Mouse (Mus musculus) liver, embryonic 15.5 days (tissue): ENCODE results near the gene Crygb. TPM values are rescaled to one million over a fixed set of nuclear protein-coding genes. Genes with fewer than 3 reads are reported as not detected.

Experiments
- ATAC-seq: fragments of 200-750 bp; cut with Nextera tagmentation; 2 replicates; pipeline ENCODE4 v1.8.0; 2017; ENCODE audit warnings: moderate number of reproducible peaks, mild to moderate bottlenecking, moderate library complexity; ENCODE audit not compliant: insufficient read depth
- H3K27ac ChIP-seq: fragments of 300-500 bp; sonication (generic); replicated peaks from 2 replicates; pipeline ENCODE4 v1.5.1; 2015; ENCODE audit warnings: mild to moderate bottlenecking, inconsistent platforms
- H3K27me3 ChIP-seq: fragments of 300-500 bp; sonication (generic); 2 replicates; pipeline ENCODE4 v1.6.1; 2015; ENCODE audit warnings: mild to moderate bottlenecking, inconsistent platforms
- H3K36me3 ChIP-seq: fragments of 300-500 bp; sonication (generic); replicated peaks from 2 replicates; pipeline ENCODE4 v1.6.1; 2015; ENCODE audit warnings: moderate library complexity, mild to moderate bottlenecking, inconsistent platforms
- H3K4me1 ChIP-seq: fragments of 300-500 bp; sonication (generic); replicated peaks from 2 replicates; pipeline ENCODE4 v1.6.1; 2015; ENCODE audit warnings: inconsistent platforms
- H3K4me2 ChIP-seq: fragments of 300-500 bp; sonication (generic); 2 replicates; pipeline ENCODE4 v1.6.1; 2015; ENCODE audit warnings: moderate library complexity, mild to moderate bottlenecking, inconsistent platforms
- H3K4me3 ChIP-seq: fragments of 300-500 bp; sonication (generic); replicated peaks from 2 replicates; pipeline ENCODE4 v1.5.1; 2015; ENCODE audit warnings: mild to moderate bottlenecking, inconsistent platforms
- H3K9ac ChIP-seq: fragments of 300-500 bp; sonication (generic); 2 replicates; pipeline ENCODE4 v1.6.1; 2015; ENCODE audit warnings: moderate library complexity, mild to moderate bottlenecking, inconsistent platforms
- H3K9me3 ChIP-seq: fragments of 300-500 bp; sonication (generic); replicated peaks from 2 replicates; pipeline ENCODE4 v1.6.1; 2016; ENCODE audit warnings: inconsistent platforms
- WGBS: fragments of 180-500 bp; shearing (Covaris S2); methylation state at CpG from one replicate; pipeline ENCODE4 v1.1.7; 2015; ENCODE audit warnings: mixed read lengths; ENCODE audit not compliant: insufficient replicate concordance; 5-methylcytosine and 5-hydroxymethylcytosine counted together
- polyA plus RNA-seq: library from polyadenylated mRNA; unstranded; fragments of >200 nt; fragmentation: Nextera tagmentation; extraction: Ambion mirVana; gene quantifications from 2 replicates; pipeline ENCODE4 v1.2.1, GENCODE M21; 2015

The Crygb gene
- polyA plus RNA-seq, 1 experiment from 2014 or later, result not detected

DNA sequence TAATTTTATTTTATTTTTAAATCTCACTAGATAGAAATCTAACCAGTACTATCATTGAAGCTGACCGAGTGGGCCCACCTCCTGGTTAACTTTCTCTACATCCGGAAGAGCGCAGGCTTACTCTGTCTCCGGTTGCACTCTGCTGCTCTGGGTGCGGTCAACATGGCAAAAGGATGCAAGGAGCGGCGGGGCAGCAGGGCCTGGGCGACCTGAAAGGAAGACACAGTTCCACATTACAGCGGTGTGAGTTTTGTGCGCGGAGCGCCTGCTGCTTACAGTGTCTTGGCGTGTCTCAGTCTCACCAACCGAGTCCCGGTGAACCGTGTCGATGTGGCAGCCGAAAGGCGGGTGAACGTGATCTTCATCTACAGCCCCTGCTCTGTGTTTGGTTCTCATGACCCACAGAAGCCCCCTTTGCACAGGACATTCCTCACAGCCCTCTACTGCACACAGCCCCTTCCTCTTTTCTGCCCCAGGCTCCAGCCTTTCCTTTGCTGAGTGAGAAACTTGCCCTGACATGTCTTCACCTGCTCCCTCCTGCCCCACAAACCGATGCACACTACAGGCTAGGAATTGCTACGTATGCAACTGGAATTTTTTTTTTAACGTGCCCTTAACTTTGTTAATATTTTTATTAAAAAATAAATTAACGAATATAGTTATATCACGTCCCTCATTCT is 27.8 kb upstream of the Crygb start:
- WGBS, result 66% methylated on average over 25 of the region's 25 CpGs
- H3K4me2 ChIP-seq, result no peak overlapping the region

GRCm38 (mm10) chr1:65109196-65109595 is 27.1 kb upstream of the Crygb start:
- WGBS, result 45% methylated on average over 8 of the region's 8 CpGs
- no peak for ATAC-seq
- Histone ChIP-seq H3K9ac (no peak overlapping the region), H3K4me1 (peaks cover 5% of the 10 kb centered on the region; the same call in 1 of the 2 replicates), H3K27me3 (no peaks in the 10 kb centered on the region), H3K36me3 (no peaks in the 10 kb centered on the region), H3K4me2 (no peak overlapping the region), H3K4me3 (no peak overlapping the region), H3K27ac (no peak overlapping the region), H3K9me3 (no peaks in the 10 kb centered on the region)

More for the DNA sequence above, 27.8 kb upstream of the Crygb start:
- Histone ChIP-seq H3K36me3 (no peaks in the 10 kb centered on the region), H3K4me3 (no peak overlapping the region), H3K9ac (no peak overlapping the region), H3K4me1 (peaks cover 5% of the 10 kb centered on the region; the same call in 1 of the 2 replicates), H3K9me3 (no peaks in the 10 kb centered on the region), H3K27ac (no peak overlapping the region), H3K27me3 (no peaks in the 10 kb centered on the region)
- ATAC-seq, result no peak

DNA sequence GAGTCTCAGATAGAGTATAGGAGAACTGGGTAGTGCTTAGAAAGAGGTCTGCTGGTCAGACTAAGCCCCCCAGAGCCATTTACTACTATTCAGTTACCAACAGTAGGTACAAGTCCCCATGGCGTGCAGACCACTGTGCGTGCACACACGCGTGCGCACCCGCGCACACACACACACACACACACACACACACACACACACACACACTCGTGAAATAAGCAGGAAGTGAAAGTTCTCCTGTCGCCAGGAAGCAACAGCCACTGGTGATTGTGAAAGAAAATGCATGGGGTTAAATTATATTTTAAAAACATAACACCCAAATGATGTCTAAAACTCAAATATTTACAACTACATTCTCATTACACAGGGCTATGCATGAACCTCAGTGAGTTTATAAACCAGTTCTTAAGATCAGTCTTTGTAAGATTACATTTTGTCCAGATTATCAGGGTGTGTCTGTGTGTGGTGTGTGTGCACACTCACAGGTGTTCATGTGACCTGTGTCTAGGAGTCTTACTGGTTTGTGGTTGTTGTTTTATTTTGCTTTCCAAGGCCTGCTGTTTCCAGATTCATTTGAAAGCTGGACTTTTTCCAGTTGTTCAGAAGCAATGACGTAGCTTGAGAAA is 25.7 kb upstream of the Crygb start:
- peaks cover 1% of the 10 kb centered on the region; the same call in 1 of the 2 replicates for H3K4me1 ChIP-seq
- H3K4me3 ChIP-seq, result no peak overlapping the region
- H3K27ac ChIP-seq, result no peak overlapping the region
- H3K27me3 ChIP-seq, result no peaks in the 10 kb centered on the region
- ATAC-seq, result no peak
- H3K9me3 ChIP-seq, result no peaks in the 10 kb centered on the region
- H3K36me3 ChIP-seq, result no peaks in the 10 kb centered on the region
- no peak overlapping the region for H3K4me2 ChIP-seq
- 68% methylated on average over 10 of the region's 10 CpGs for WGBS
- no peak overlapping the region for H3K9ac ChIP-seq

GRCm38 (mm10) chr1:65103273-65103672 is 21.2 kb upstream of the Crygb start, which contains the start of gene Cryga:
Gene Cryga (minus strand): TSS chr1:65103373.
- H3K36me3 ChIP-seq, result no peaks in the 10 kb centered on the region
- ATAC-seq, result no peak
- 73% methylated on average over 11 of the region's 11 CpGs for WGBS
- no peaks in the 10 kb centered on the region for H3K9me3 ChIP-seq
- no peaks in the 10 kb centered on the region for H3K4me1 ChIP-seq
- no peak within 1 kb of the TSS for H3K4me3 ChIP-seq
- no peak within 1 kb of the TSS for H3K27ac ChIP-seq
- no peaks in the 10 kb centered on the region for H3K27me3 ChIP-seq
- no peak within 1 kb of the TSS for H3K4me2 ChIP-seq
- no peak within 1 kb of the TSS for H3K9ac ChIP-seq

DNA sequence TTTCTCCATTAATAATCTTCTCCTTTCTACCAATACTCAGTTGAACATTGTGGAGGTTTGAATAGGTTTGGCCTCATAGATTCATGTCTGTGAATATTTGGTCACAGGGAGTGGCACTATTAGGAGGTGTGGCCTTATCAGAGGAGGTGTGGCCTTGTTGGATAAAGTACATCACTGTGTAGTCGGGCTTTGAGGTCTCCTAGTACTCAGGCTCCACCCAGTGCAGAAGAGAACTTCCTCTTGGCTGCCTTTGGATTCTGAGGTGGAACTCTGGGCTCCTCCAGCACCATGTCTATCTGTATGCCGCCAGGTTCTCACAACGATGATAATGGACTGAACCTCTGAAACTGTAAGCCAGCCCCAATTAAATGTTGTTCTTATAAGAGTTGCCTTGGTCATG is 14.9 kb upstream of the Crygb start:
- no peak overlapping the region for H3K9ac ChIP-seq
- WGBS, result 55% methylated on average over 3 of the region's 3 CpGs
- no peak overlapping the region for H3K27ac ChIP-seq
- no peaks in the 10 kb centered on the region for H3K9me3 ChIP-seq
- no peaks in the 10 kb centered on the region for H3K27me3 ChIP-seq
- no peak overlapping the region for H3K4me3 ChIP-seq
- ATAC-seq, result no peak
- no peaks in the 10 kb centered on the region for H3K36me3 ChIP-seq
- no peaks in the 10 kb centered on the region for H3K4me1 ChIP-seq
- no peak overlapping the region for H3K4me2 ChIP-seq

- Histone ChIP-seq H3K4me2 (no peak overlapping the region), H3K27ac (no peak overlapping the region), H3K27me3 (no peaks in the 10 kb centered on the region), H3K36me3 (no peaks in the 10 kb centered on the region), H3K9ac (no peak overlapping the region), H3K4me3 (no peak overlapping the region), H3K4me1 (no peaks in the 10 kb centered on the region), H3K9me3 (no peaks in the 10 kb centered on the region)
- 78% methylated on average over 3 of the region's 3 CpGs for WGBS
- ATAC-seq, result no peak
Observed at GRCm38 (mm10) chr1:65091566-65091965, 9.5 kb upstream of the Crygb start.

DNA sequence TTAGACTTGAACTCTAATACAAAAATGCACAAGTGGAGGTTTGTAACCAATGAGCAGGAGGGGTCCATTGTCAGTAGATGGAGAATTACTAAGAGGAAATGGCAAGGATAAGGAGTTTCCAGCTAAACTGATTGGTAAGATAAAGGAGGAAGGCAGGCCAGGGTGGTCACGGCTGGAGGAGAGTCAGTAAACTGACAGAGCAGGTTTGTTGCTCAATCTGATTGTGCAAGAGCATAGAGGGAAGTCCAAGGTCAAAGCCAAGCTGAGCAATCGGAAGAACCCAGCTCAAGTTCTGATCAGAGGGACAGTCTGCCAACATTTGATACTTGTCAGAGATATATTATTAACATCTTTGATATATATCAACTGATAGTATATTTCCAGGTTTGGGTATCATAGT is 8.3 kb upstream of the Crygb start:
- no peak overlapping the region for H3K27ac ChIP-seq
- H3K4me3 ChIP-seq, result no peak overlapping the region
- no peaks in the 10 kb centered on the region for H3K4me1 ChIP-seq
- no peaks in the 10 kb centered on the region for H3K27me3 ChIP-seq
- H3K36me3 ChIP-seq, result no peaks in the 10 kb centered on the region
- H3K9me3 ChIP-seq, result no peaks in the 10 kb centered on the region
- H3K9ac ChIP-seq, result no peak overlapping the region
- 0 out of 2 replicates have a peak, but pooled peaks have one; percentile 7 for ATAC-seq
- H3K4me2 ChIP-seq, result no peak overlapping the region
- 10% methylated on average over 2 of the region's 2 CpGs for WGBS

- Histone ChIP-seq H3K9me3 (no peaks in the 10 kb centered on the region), H3K4me1 (no peaks in the 10 kb centered on the region), H3K4me3 (no peak overlapping the region), H3K9ac (no peak overlapping the region), H3K27me3 (no peaks in the 10 kb centered on the region), H3K36me3 (no peaks in the 10 kb centered on the region), H3K4me2 (no peak overlapping the region), H3K27ac (no peak overlapping the region)
- ATAC-seq, result no peak
- WGBS, result 41% methylated on average over 6 of the region's 6 CpGs
Observed at GRCm38 (mm10) chr1:65088567-65089356, 6.7 kb upstream of the Crygb start.

- H3K36me3 ChIP-seq, result no peaks in the 10 kb centered on the region
- H3K4me1 ChIP-seq, result no peaks in the 10 kb centered on the region
- WGBS, result 20% methylated on average over 5 of the region's 5 CpGs
- ATAC-seq, result no peak
- H3K9me3 ChIP-seq, result no peaks in the 10 kb centered on the region
- no peak overlapping the region for H3K4me3 ChIP-seq
- no peak overlapping the region for H3K27ac ChIP-seq
- H3K27me3 ChIP-seq, result no peaks in the 10 kb centered on the region
- no peak overlapping the region for H3K4me2 ChIP-seq
- H3K9ac ChIP-seq, result no peak overlapping the region
Observed at GRCm38 (mm10) chr1:65075607-65076006, 6.5 kb downstream of the Crygb start.

GRCm38 (mm10) chr1:65073589-65073988 is 8.5 kb downstream of the Crygb start, which contains the start of gene Crygc:
Gene Crygc (minus strand): TSS chr1:65073689.
- Histone ChIP-seq H3K36me3 (no peaks in the 10 kb centered on the region), H3K4me3 (no peak within 1 kb of the TSS), H3K4me1 (no peaks in the 10 kb centered on the region), H3K9ac (no peak within 1 kb of the TSS), H3K27me3 (no peaks in the 10 kb centered on the region), H3K27ac (no peak within 1 kb of the TSS), H3K9me3 (no peaks in the 10 kb centered on the region), H3K4me2 (no peak within 1 kb of the TSS)
- 64% methylated on average over 6 of the region's 6 CpGs for WGBS
- no peak for ATAC-seq

- Histone ChIP-seq H3K4me3 (no peak overlapping the region), H3K36me3 (no peaks in the 10 kb centered on the region), H3K9ac (no peak overlapping the region), H3K27ac (no peak overlapping the region), H3K27me3 (no peaks in the 10 kb centered on the region), H3K4me1 (no peaks in the 10 kb centered on the region), H3K4me2 (no peak overlapping the region), H3K9me3 (no peaks in the 10 kb centered on the region)
- ATAC-seq, result no peak
Observed at GRCm38 (mm10) chr1:65067842-65068241, 14.2 kb downstream of the Crygb start.
